Mouse (Mus musculus): Measurements from ENCODE around the gene Ptprcap.

Ptprcap gene

DNA sequence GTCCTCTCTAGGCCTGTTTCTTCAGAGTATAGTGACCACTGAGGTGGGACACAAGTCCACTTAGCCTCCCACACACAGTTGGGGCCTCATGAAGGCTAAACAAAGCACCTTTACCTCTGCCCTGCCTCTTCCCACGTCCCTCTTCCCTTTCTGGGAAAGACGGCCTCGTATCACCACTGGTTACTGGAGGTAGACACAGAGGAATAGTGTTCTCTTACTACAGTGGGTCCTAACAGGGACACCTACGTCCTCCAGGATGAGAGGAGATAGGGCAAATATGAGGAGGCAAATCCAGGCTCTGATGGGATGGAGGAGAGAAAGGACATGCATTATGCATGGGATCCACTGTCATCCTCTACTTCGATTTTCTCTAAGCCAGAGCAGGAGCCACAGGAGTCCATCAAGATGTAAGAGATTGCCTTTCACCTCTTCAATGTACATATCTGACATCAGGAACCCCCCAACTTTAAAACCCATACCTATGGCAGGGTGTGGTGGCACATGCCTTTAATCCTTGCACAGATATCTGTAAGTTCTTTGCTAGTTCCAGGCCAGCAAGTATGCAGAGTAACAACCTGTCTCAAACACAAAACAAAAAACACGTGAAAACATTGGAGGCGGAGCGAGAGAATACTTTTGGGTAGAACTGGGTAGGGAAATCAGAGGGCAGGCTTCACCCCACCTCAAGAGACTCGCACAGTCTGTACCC, 5.5 kb upstream of the Ptprcap start:
- no peak for ATAC-seq (ENCODE audit: low TSS enrichment)

GRCm38 (mm10) chr19:4148491-4148806, 5.0 kb upstream of the Ptprcap start, which contains the start of gene Coro1b:
Gene Coro1b (plus strand): TSS chr19:4148619.
- ATAC-seq (ENCODE audit: low TSS enrichment) = peak; percentile 66

GRCm38 (mm10) chr19:4148819-4149218, 4.6 kb upstream of the Ptprcap start:
- ATAC-seq (ENCODE audit: low TSS enrichment) = no peak

- no peak for ATAC-seq (ENCODE audit: low TSS enrichment)
Observed at GRCm38 (mm10) chr19:4149283-4149682, 4.1 kb upstream of the Ptprcap start.

DNA sequence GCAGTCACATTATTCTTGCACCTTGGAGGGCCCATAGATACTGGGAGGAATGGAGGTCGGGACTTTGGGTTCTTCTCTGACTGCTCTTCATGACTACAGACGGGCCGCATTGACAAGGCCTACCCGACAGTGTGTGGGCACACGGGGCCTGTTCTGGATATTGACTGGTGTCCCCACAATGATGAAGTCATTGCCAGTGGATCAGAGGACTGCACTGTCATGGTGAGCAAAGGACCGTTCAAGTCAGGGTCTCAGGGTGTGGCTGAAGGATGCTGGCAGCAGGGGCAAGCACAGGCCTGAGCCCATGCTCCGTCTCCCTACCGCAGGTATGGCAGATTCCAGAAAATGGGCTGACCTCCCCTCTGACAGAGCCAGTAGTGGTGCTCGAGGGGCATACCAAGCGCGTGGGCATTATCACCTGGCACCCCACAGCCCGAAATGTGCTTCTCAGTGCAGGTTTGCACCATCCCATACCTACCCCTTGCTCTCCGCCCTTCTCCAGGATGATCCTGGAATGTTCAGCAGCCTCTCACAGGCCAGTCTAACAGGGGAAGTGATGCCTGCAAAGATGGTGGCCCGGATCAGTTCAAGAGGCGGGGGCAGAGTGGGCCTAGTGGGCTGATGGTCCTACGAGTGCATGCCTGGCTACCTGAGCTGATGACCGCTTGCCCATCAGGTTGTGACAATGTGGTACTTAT, 3.5 kb upstream of the Ptprcap start:
- no peak for ATAC-seq (ENCODE audit: low TSS enrichment)

- no peak for ATAC-seq (ENCODE audit: low TSS enrichment)
Observed at GRCm38 (mm10) chr19:4150567-4151487, 2.6 kb upstream of the Ptprcap start.

DNA sequence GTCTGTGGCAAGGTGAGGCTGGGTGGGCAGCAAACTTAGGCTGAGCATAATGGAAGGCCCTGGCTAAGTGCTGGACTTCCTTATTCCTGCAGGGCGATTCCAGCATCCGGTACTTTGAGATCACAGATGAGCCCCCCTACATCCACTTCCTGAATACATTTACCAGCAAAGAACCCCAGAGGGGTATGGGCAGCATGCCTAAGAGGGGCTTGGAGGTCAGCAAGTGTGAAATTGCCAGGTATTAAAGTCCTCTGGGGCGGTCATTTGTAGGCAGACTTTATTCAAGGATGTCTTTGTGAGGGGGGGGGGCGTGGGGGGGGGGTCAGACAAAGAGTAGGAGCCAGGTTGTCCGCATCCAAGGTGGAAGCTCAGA, 1.9 kb upstream of the Ptprcap start:
- ATAC-seq (ENCODE audit: low TSS enrichment) = no peak

GRCm38 (mm10) chr19:4151898-4152297, 1.5 kb upstream of the Ptprcap start:
- no peak for ATAC-seq (ENCODE audit: low TSS enrichment)

- ATAC-seq (ENCODE audit: low TSS enrichment) = no peak
Observed at GRCm38 (mm10) chr19:4152445-4153231, 766 bp upstream of the Ptprcap start.

DNA sequence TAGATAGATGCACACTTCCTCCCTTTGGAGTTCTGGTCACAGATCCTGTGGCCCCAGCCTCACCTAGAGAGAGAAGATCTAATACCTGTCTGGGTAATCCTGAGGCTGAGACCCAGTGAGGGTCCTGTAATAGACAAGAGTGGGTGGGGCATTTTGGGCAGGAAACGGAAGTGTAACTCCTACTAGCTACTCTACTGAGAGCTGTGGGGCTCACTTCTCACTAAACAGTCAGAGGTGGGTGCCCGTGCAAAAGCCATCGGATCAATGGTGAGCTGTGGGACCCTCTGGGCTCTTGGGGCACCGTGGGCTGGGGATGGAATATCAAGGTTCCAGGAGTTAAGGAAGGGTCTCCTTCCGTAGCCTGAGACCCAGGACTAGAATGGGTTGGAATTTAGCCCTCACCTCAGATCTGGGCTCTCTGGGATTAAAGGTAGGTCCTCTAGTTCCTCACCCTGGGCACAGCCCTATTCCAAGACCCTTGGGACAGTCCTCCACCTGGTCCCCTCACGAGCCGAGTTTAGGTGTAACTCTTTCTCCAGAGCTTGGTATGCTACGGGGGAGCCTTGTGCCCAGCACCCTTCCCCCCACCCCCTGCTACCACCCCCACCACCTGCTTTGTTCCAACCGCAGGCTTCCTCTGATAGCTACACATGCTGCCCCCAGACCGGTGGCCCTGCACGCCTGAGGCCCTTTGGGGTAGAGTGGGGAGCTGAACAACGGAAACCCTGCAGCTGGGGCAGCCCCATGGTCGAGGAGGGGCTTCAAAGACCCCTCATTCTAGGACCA, 1.2 kb downstream of the Ptprcap start:
- ATAC-seq (ENCODE audit: low TSS enrichment) = no peak

DNA sequence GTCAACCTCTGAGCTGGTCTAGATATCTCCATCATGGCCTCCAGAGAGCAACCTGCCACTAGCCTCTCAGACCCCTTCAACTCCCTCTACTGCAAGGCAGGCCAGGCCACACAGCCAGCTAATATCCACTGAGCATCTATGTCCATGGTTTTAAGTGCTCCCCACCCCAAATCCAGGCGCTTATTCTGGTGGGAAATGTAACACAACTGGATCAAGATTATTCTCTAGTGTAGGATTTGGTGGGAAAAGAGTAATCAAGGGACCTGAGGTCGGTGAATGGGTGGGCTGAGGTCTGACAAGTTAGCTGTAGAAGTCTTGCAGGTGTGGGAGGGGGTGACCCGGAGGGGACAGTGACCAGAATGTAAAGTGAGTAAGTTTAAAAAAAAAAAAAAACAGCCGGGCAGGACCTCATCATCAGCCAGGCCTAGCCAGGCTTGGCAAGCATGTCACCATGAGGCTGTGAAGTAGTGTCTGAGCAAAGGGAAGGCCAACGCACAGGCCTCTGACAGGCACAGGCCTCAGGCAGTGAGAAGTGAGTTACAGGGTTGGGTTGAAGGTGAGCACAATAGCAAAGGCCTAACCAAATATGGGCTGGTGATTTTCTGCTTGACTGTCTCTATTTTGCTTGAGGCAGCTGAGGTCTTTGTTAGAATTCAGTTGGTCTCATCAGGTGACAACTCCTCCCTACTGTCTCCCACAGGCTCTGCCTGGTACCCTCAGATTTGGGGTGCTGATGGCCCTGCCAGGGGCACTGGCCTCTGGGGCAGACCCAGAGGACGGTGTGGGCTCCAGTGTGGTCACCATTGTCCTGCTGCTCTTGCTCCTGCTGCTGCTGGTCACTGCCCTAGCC, 2.0 kb downstream of the Ptprcap start:
- no peak for ATAC-seq (ENCODE audit: low TSS enrichment)

DNA sequence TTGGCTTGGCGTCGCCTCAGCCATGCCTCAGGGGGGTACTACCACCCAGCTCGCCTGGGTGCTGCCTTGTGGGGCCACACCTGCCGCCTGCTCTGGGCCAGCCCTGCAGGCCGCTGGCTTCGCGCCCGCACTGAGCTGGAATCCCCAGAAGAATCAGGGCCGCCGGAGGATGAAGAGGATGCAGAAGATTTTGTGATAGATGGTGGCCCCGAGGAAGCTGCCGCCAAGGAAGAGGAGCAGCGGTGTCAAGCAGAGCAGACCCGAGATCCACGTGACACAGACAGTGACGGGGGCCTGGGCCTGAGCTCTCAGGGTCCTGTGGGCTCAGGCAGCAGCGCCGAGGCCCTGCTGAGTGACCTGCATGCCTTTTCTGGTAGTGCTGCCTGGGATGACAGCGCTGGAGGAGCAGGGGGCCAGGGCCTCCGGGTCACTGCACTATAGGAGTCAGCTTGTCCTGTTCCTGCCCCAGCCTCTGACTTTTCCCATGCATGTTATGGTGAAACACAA, 2.7 kb downstream of the Ptprcap start:
- ATAC-seq (ENCODE audit: low TSS enrichment) = no peak

- no peak for ATAC-seq (ENCODE audit: low TSS enrichment)
Observed at GRCm38 (mm10) chr19:4156771-4157170, 3.4 kb downstream of the Ptprcap start.

DNA sequence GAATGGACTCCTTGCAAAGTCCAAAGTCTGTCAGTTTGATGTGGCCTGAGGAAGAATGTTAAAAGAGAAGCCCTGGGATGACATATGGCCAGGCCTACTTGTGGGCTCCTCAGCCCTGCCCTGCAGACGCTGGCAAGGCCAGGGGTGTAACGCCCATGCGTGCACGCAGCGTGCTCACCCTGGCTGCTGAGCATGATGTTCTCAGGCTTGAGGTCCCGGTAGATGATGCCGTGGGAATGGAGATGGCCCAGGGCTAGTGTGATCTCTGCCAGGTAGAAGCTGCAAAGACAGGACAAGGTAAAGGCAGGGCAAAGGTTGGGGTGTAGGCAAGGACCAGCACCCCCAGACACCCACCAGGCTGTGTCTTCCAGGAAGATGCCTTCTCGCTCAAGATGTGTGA, 5.6 kb downstream of the Ptprcap start:
- no peak for ATAC-seq (ENCODE audit: low TSS enrichment)

DNA sequence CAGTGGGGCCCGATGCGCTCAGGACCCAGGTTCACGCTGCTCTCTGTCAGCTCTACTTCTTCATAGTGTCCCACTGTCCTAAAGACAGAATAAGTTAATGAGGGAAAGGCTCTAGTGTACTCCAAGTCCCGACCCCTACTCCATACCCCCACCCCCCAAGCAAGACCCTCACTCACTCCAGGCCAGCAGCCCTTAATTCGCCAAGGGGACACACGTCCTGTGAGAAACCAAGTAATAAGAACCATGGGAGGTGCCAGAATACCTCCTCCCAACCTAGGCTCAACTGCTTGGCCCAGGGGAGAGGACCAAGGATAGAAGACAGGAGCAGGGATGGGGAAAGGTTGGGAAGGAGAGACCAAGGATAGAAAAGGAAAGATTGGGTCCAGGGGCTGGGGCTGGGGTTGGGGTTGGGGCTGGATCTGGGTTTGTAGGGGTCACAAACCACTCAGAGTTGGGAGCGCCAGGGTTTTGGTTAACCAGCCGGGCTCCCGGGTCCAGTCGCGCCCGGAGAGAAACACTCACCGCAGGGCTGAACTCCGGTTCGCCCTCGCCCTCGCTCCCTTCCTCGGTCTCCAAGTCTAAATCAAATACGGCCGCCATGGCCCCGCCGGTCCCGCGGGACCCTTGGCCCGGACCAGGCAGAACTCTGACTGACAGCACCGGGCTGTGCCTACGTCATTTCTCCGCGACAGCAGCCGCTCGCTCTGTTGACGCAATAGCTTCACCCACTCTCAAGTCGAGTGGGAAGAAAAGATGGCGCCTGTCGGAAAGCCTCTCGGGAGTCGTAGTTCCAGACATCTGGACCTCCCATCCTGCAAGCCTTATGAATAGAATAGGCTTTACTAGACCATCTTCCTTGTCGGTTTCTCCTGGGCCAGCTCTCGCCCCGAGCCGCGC, 9.5 kb downstream of the Ptprcap start, which contains the start of gene Rps6kb2:
TSS of gene Rps6kb2 (minus strand) at position 709 of the 897 bp plus-strand sequence.
- ATAC-seq (ENCODE audit: low TSS enrichment) = peak; percentile 88

DNA sequence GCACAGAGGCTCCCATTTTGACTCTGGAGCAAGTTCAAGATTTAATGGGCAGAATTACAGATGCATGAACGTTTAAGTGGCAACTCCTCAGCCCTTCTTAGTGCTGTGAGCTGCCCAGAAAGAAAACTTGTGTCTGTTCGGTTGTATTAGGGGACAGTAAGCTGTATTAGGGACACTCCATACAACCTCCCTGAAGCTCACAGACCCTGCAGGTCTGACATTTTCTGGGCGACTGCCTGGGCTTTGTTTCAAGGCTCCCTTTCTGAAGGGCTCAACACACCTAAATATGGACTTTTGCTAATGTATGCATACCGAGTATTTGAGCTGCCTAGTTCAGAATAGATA, 10.1 kb downstream of the Ptprcap start:
- no peak for ATAC-seq (ENCODE audit: low TSS enrichment)

- no peak for ATAC-seq (ENCODE audit: low TSS enrichment)
Observed at GRCm38 (mm10) chr19:4164100-4164499, 10.7 kb downstream of the Ptprcap start.

DNA sequence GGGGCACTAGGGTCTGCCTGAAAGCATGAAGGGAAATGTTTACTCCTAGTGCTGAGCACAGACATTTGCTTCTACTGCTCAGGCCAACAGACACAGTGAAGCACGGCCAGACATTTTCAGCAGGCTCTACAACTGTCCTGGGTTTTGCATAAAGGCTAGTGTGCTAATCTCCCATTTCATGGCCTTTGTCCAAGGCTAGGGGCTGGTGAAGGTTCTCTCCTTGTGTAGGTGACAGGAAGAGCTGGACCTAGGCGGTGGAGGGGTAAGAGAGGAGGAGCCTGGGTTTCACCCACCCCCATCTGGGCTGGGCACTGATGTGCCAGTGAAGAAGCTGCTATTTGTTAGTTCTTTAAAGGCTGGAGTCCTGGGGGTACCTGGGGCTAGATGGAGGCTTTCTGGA, 11.3 kb downstream of the Ptprcap start:
- ATAC-seq (ENCODE audit: low TSS enrichment) = no peak
